ENCODE assay signal across 17 mouse cellular contexts in the genomic region with DNA sequence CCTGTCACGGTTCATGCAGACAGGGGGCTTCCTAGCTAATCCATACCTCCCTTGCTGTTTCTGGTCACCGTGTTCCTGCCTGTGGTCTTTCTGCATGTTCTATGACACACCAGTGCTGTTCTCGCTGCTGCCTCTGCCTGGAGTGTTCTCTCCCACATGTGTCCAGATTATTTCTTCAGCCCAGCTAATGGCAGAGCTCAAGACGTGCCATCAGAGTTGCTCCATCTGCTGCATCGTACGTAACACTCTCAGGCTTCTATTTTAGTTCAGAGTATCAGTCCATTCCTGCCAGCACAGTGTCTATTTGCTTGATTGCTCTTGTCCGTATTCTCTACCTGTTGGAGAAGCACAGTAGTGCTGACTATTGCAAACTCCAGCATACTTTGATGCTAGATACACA.
"Had no signal": no experiment of that assay in that cellular context is flagged by ENCODE, and none has a peak within 500 bp of the region (broad histone marks: within the 10 kb centered on the region; RNA-seq: fewer than 3 reads in every experiment).

No protein-coding gene starts in this region.

- H3K4me2 ChIP-seq: intestine, embryonic 15.5 days; kidney, embryonic 15.5 days; liver, embryonic 13.5 days; midbrain, embryonic 13.5 days; stomach, embryonic 15.5 days had no signal

- H3K27ac ChIP-seq: intestine, embryonic 15.5 days; kidney, embryonic 15.5 days; left cerebral cortex, adult 2 months; liver, embryonic 13.5 days; macrophage; midbrain, embryonic 13.5 days; stomach, embryonic 15.5 days had no signal

- DNase-seq: kidney, adult 11 months; kidney, adult 8-10 months; kidney, postnatal 10 days; kidney, postnatal 36 days; layer of hippocampus, postnatal 36 days; liver, embryonic 13.5 days; retina, postnatal 1 day; right cerebral cortex, postnatal 25 days; spleen, adult 18-20 months; thymus, adult 18-20 months; thymus, postnatal 36 days had no signal

- H3K4me3 ChIP-seq: intestine, embryonic 15.5 days; kidney, embryonic 15.5 days; left cerebral cortex, adult 2 months; liver, embryonic 13.5 days; midbrain, embryonic 13.5 days; stomach, embryonic 15.5 days had no signal

- H3K9ac ChIP-seq: intestine, embryonic 15.5 days; kidney, embryonic 15.5 days; liver, embryonic 13.5 days; midbrain, embryonic 13.5 days; stomach, embryonic 15.5 days had no signal

- H3K27me3 ChIP-seq: intestine, embryonic 15.5 days; kidney, embryonic 15.5 days; liver, embryonic 13.5 days; midbrain, embryonic 13.5 days; stomach, embryonic 15.5 days had no signal

- H3K9me3 ChIP-seq: intestine, embryonic 15.5 days; kidney, embryonic 15.5 days; liver, embryonic 13.5 days; midbrain, embryonic 13.5 days; stomach, embryonic 15.5 days had no signal

- H3K4me1 ChIP-seq: intestine, embryonic 15.5 days; kidney, embryonic 15.5 days; liver, embryonic 13.5 days; midbrain, embryonic 13.5 days; stomach, embryonic 15.5 days had no signal

- H3K36me3 ChIP-seq: intestine, embryonic 15.5 days; kidney, embryonic 15.5 days; liver, embryonic 13.5 days; midbrain, embryonic 13.5 days; stomach, embryonic 15.5 days had no signal

- ATAC-seq: intestine, embryonic 15.5 days; midbrain, embryonic 13.5 days had no signal
